Comparison of ENCODE assay signal across 7 mouse cellular contexts in genomic region chr14:31831370-31831712, GRCm38 (mm10). TPM values are rescaled to one million over a fixed set of nuclear protein-coding genes. Genes with fewer than 3 reads are reported as not detected.
DNase-seq lines count a peak whose midpoint lies in the region; ATAC-seq and TF ChIP-seq lines count a peak whose summit lies in the region.

No protein-coding gene starts in this region.

- in situ Hi-C loops in CH12.LX (cut with MboI; ENCODE audit: low pct_ligation_motif_present, low pct_unique_long_range_greater_than_20kb, low sequenced_read_pairs) = no loop called here

- DNase-seq in CH12.LX (ENCODE audit: extremely low read depth) (no peak), MN1 (ENCODE audit: low spot score) (peak; percentile 38)
- DNase-seq in forebrain, embryonic 10.5 days (ENCODE audit: extremely low spot score, low spot score) = no peak
- peak; percentile 52 for DNase-seq in hindbrain, postnatal 0 days (ENCODE audit: low spot score)
- peak; percentile 68 to 82 for DNase-seq in left cerebral cortex, postnatal 25 days (ENCODE audit: low spot score in 2 of 2)
- peak; percentile 56 for DNase-seq in testis, postnatal 10 days (ENCODE audit: low spot score)

- ATAC-seq in hindbrain, postnatal 0 days = no peak
- ATAC-seq in midbrain, embryonic 13.5 days = no peak

- H3K4me3 ChIP-seq in CH12.LX (replicated peaks in 1 of 3; ENCODE audit: low read depth in 2 of 3, low read length in 2 of 3, poor library complexity in 1 of 3) = peak overlapping the region; percentile 62 to 96 (median 95)
- peak overlapping the region; percentile 93 for H3K4me3 ChIP-seq in forebrain, embryonic 10.5 days
- peak overlapping the region; percentile 93 for H3K4me3 ChIP-seq in hindbrain, postnatal 0 days (ENCODE audit: low read length)
- peak overlapping the region; percentile 95 for H3K4me3 ChIP-seq in midbrain, embryonic 13.5 days (replicated peaks)

- H3K4me1 ChIP-seq in CH12.LX (ENCODE audit: control insufficient read depth in 1 of 2, insufficient read depth in 2 of 2) = peaks cover 0 to 20% of the 10 kb centered on the region in 2 experiments; a peak in 2 of 4 replicates
- peaks cover 37% of the 10 kb centered on the region for H3K4me1 ChIP-seq in forebrain, embryonic 10.5 days
- no peaks in the 10 kb centered on the region for H3K4me1 ChIP-seq in hindbrain, postnatal 0 days (ENCODE audit: insufficient read depth, low read length)
- H3K4me1 ChIP-seq in midbrain, embryonic 13.5 days (replicated peaks) = peaks cover 22% of the 10 kb centered on the region

- peak overlapping the region; percentile 36; the same call in 1 of the 2 replicates for H3K9ac ChIP-seq in CH12.LX (ENCODE audit: insufficient read depth, low read depth)
- peak overlapping the region; percentile 70 for H3K9ac ChIP-seq in hindbrain, postnatal 0 days (replicated peaks; ENCODE audit: low read length)
- H3K9ac ChIP-seq in midbrain, embryonic 13.5 days (replicated peaks) = peak overlapping the region; percentile 71

- 12% methylated on average over 7 of the region's 7 CpGs for WGBS in forebrain, embryonic 10.5 days
- WGBS in hindbrain, postnatal 0 days = 2% methylated on average over 7 of the region's 7 CpGs
- WGBS in midbrain, embryonic 13.5 days = 2% methylated on average over 7 of the region's 7 CpGs

- H3K36me3 ChIP-seq in CH12.LX (replicated peaks in 1 of 2; ENCODE audit: control insufficient read depth in 1 of 2, insufficient read depth in 1 of 2, low read length in 1 of 2) = no peaks in the 10 kb centered on the region
- peaks cover 3% of the 10 kb centered on the region; the same call in 1 of the 2 replicates for H3K36me3 ChIP-seq in forebrain, embryonic 10.5 days (replicated peaks)
- no peaks in the 10 kb centered on the region for H3K36me3 ChIP-seq in hindbrain, postnatal 0 days (ENCODE audit: insufficient read depth, low read length)
- H3K36me3 ChIP-seq in midbrain, embryonic 13.5 days = no peaks in the 10 kb centered on the region

- no peaks in the 10 kb centered on the region for H3K9me3 ChIP-seq in CH12.LX (replicated peaks; ENCODE audit: low read length)
- H3K9me3 ChIP-seq in forebrain, embryonic 10.5 days = peaks cover 3% of the 10 kb centered on the region; the same call in 1 of the 2 replicates
- H3K9me3 ChIP-seq in hindbrain, postnatal 0 days (ENCODE audit: low read length) = no peaks in the 10 kb centered on the region
- H3K9me3 ChIP-seq in midbrain, embryonic 13.5 days = 0 out of 2 replicates have a peak, but pooled peaks cover 2% of the 10 kb centered on the region

- dilution Hi-C loops in CH12.LX (cut with MboI; ENCODE audit: extremely low pct_ligation_motif_present, extremely low pct_unique_long_range_greater_than_20kb, low sequenced_read_pairs) = no loop called here

- no peak for TF ChIP-seq EP300 in CH12.LX (IDR thresholded peaks at IDR 0.05; ENCODE audit: low read length)

- H3K4me2 ChIP-seq in CH12.LX (ENCODE audit: insufficient read depth, low read depth, poor library complexity, severe bottlenecking) = peak overlapping the region; percentile 81
- peak overlapping the region; percentile 61 for H3K4me2 ChIP-seq in hindbrain, postnatal 0 days (ENCODE audit: low read depth, low read length)
- peak overlapping the region; percentile 70 for H3K4me2 ChIP-seq in midbrain, embryonic 13.5 days (replicated peaks)

- no peak for TF ChIP-seq POLR2A in CH12.LX (IDR thresholded peaks at IDR 0.05; ENCODE audit: low read depth, low read length)

- H3K27ac ChIP-seq in CH12.LX (ENCODE audit: insufficient read depth, low read depth) = no peak overlapping the region
- peak overlapping the region; percentile 96 for H3K27ac ChIP-seq in forebrain, embryonic 10.5 days
- peak overlapping the region; percentile 86 for H3K27ac ChIP-seq in hindbrain, postnatal 0 days
- H3K27ac ChIP-seq in midbrain, embryonic 13.5 days = peak overlapping the region; percentile 95

- intact Hi-C loops in left cerebral cortex, postnatal 25 days (cut with DNase I) = loop anchor here (2.0 to 5.0 kb wide), 2 partner anchors 59 to 121 kb away; no protein-coding TSS in a partner anchor

- no peaks in the 10 kb centered on the region for H3K27me3 ChIP-seq in CH12.LX (replicated peaks)
- no peaks in the 10 kb centered on the region for H3K27me3 ChIP-seq in forebrain, embryonic 10.5 days (ENCODE audit: poor library complexity, severe bottlenecking)
- no peaks in the 10 kb centered on the region for H3K27me3 ChIP-seq in hindbrain, postnatal 0 days (ENCODE audit: insufficient read depth, low read length)
- H3K27me3 ChIP-seq in midbrain, embryonic 13.5 days = no peaks in the 10 kb centered on the region

- TF ChIP-seq CTCF in CH12.LX (conservative IDR thresholded peaks at IDR 0.05 in 1 of 2, IDR thresholded peaks at IDR 0.05 in 1 of 2; ENCODE audit: low read depth in 2 of 2, low read length in 2 of 2) = no peak
- no peak for TF ChIP-seq CTCF in hindbrain, postnatal 0 days (IDR thresholded peaks at IDR 0.05; ENCODE audit: low read depth)

- TF ChIP-seq RAD21 in CH12.LX (IDR thresholded peaks at IDR 0.05; ENCODE audit: low read depth, low read length) = no peak

- H3K79me2 ChIP-seq in CH12.LX (replicated peaks; ENCODE audit: control insufficient read depth, extremely low read depth, insufficient read depth, poor library complexity, severe bottlenecking) = peaks cover 3% of the 10 kb centered on the region; the same call in 1 of the 2 replicates

TF ChIP-seq in CH12.LX, 34 proteins besides CTCF, POLR2A, EP300 and RAD21:
- TF ChIP-seq POLR2AphosphoS2 (IDR thresholded peaks at IDR 0.05; ENCODE audit: low read depth, low read length) (no peak), ZKSCAN1 (IDR thresholded peaks at IDR 0.05; ENCODE audit: borderline replicate concordance, low read depth, low read length) (no peak), SIN3A (IDR thresholded peaks at IDR 0.05; ENCODE audit: low read length) (no peak), USF2 (conservative IDR thresholded peaks at IDR 0.05; ENCODE audit: low read depth, low read length) (no peak), MAZ (IDR thresholded peaks at IDR 0.05; ENCODE audit: low read depth, low read length) (no peak), MAX (IDR thresholded peaks at IDR 0.05; ENCODE audit: low read length) (no peak), ZC3H11A (IDR thresholded peaks at IDR 0.05; ENCODE audit: low read depth, low read length) (no peak), SMC3 (IDR thresholded peaks at IDR 0.05; ENCODE audit: low read depth, low read length) (no peak), NRF1 (IDR thresholded peaks at IDR 0.05; ENCODE audit: low read depth, low read length) (no peak), MAFK (IDR thresholded peaks at IDR 0.05; ENCODE audit: insufficient replicate concordance, low read length) (no peak), CHD2 (IDR thresholded peaks at IDR 0.05; ENCODE audit: low read length) (no peak), BHLHE40 (IDR thresholded peaks at IDR 0.05; ENCODE audit: low read depth, low read length) (no peak), MEF2A (IDR thresholded peaks at IDR 0.05; ENCODE audit: borderline replicate concordance, low read depth, low read length) (no peak), ETS1 (conservative IDR thresholded peaks at IDR 0.05; ENCODE audit: low read depth, low read length) (no peak), ELF1 (IDR thresholded peaks at IDR 0.05; ENCODE audit: low read depth, low read length) (no peak), UBTF (IDR thresholded peaks at IDR 0.05; ENCODE audit: low read depth, low read length) (no peak), HCFC1 (IDR thresholded peaks at IDR 0.05; ENCODE audit: low read depth, low read length) (no peak), IRF4 (IDR thresholded peaks at IDR 0.05; ENCODE audit: low read depth, low read length) (no peak)

RNA-seq across cellular contexts. Expression of gene Ankrd28, which starts 0.9 kb away (rescaled TPM):
- total RNA-seq in CH12.LX (2012; rRNA removed) (7.3 and 8.6 TPM in 2 replicates), CH12.LX (2014; rRNA removed) (14.3 and 14.9 TPM in 2 replicates)
- polyA plus RNA-seq in CH12.LX (2012; ENCODE audit: insufficient read length, low read depth) = 15.0 and 16.0 TPM in 2 replicates
- polyA plus RNA-seq in forebrain, embryonic 10.5 days (2016; fragmentation: Nextera tagmentation; extraction: Ambion mirVana) = 13.3 and 14.1 TPM in 2 replicates
- total RNA-seq in hindbrain, postnatal 0 days (2014; rRNA removed) = 21.9 and 24.9 TPM in 2 replicates
- polyA plus RNA-seq in hindbrain, postnatal 0 days (2015; fragmentation: Nextera tagmentation; extraction: Ambion mirVana) = 8.1 and 8.5 TPM in 2 replicates
- 10 to 100 TPM; 49.3 to 56.8 TPM for total RNA-seq in left cerebral cortex, postnatal 25 days (2021)
- 9.9 and 11.1 TPM in 2 replicates for polyA plus RNA-seq in midbrain, embryonic 13.5 days (2015; fragmentation: Nextera tagmentation; extraction: Ambion mirVana)

Comparison
In these comparisons a context has a peak if more than half of its experiments do, and no peak if none do; other contexts are left out.
1. DNase-seq: peak in MN1 (single experiment), hindbrain, postnatal 0 days (single experiment), left cerebral cortex, postnatal 25 days (2 of 2) and testis, postnatal 10 days (single experiment); none in CH12.LX (single experiment) and forebrain, embryonic 10.5 days (single experiment).
2. Peak in every context shown above with its lines, with median percentiles within 50 percentile points of each other: H3K4me2 ChIP-seq, H3K4me3 ChIP-seq and H3K9ac ChIP-seq.